Mouse (Mus musculus) thymus, adult 2 months (tissue): ENCODE results near the gene Ptpn21.

ENCODE experiments used
- CTCF ChIP-seq: fragments of 200-500 bp; IDR thresholded peaks from 2 replicates; pipeline ENCODE4 v1.5.1; 2012; ENCODE audit warnings: mild to moderate bottlenecking, control low read depth, low read length, moderate library complexity, borderline replicate concordance; ENCODE audit not compliant: control insufficient read depth, poor library complexity, insufficient read depth; ENCODE audit errors: extremely low read depth
- POLR2A ChIP-seq: fragments of 200-500 bp; IDR thresholded peaks from 2 replicates; pipeline ENCODE4 v1.6.1; 2012; ENCODE audit warnings: mild to moderate bottlenecking, low read length, control low read depth, moderate library complexity; ENCODE audit not compliant: control insufficient read depth, poor library complexity, insufficient read depth; ENCODE audit errors: extremely low read depth

- TF ChIP-seq CTCF (no peak), POLR2A (no peak)
These were observed 40.0 kb downstream of the Ptpn21 start for GRCm38 (mm10) chr12:98697202-98697601.
